Mouse (Mus musculus) neural tube, embryonic 12.5 days (tissue): ENCODE measurements around the gene Sft2d2. TPM values are rescaled to one million over a fixed set of nuclear protein-coding genes. Genes with fewer than 3 reads are reported as not detected.

Experiments used
- ATAC-seq: fragments of 200-750 bp; cut with Nextera tagmentation; 2 replicates; pipeline ENCODE4 v1.8.0; 2017; ENCODE audit warnings: low read depth, mild to moderate bottlenecking, moderate TSS enrichment, moderate library complexity; ENCODE audit not compliant: low FRiP score
- H3K27ac ChIP-seq: fragments of 300-500 bp; sonication (generic); 2 replicates; pipeline ENCODE4 v1.5.1; 2016
- H3K27me3 ChIP-seq: fragments of 300-500 bp; sonication (generic); replicated peaks from 2 replicates; pipeline ENCODE4 v1.6.1; 2016; ENCODE audit warnings: mild to moderate bottlenecking
- H3K36me3 ChIP-seq: fragments of 300-500 bp; sonication (generic); 2 replicates; pipeline ENCODE4 v1.6.1; 2016; ENCODE audit warnings: mild to moderate bottlenecking
- H3K4me1 ChIP-seq: fragments of 300-500 bp; sonication (generic); 2 replicates; pipeline ENCODE4 v1.6.1; 2016
- H3K4me2 ChIP-seq: fragments of 300-500 bp; sonication (generic); replicated peaks from 2 replicates; pipeline ENCODE4 v1.6.1; 2016; ENCODE audit warnings: mild to moderate bottlenecking
- H3K4me3 ChIP-seq: fragments of 300-500 bp; sonication (generic); 2 replicates; pipeline ENCODE4 v1.5.1; 2016
- H3K9ac ChIP-seq: fragments of 300-500 bp; sonication (generic); 2 replicates; pipeline ENCODE4 v1.6.1; 2016; ENCODE audit warnings: mild to moderate bottlenecking
- H3K9me3 ChIP-seq: fragments of 300-500 bp; sonication (generic); 2 replicates; pipeline ENCODE4 v1.6.1; 2016; ENCODE audit warnings: mild to moderate bottlenecking
- WGBS: fragments of 180-500 bp; shearing (Covaris S2); methylation state at CpG from one replicate; pipeline ENCODE4 v1.1.7; 2016; 5-methylcytosine and 5-hydroxymethylcytosine counted together
- polyA plus RNA-seq: library from polyadenylated mRNA; unstranded; fragments of >200 nt; fragmentation: Nextera tagmentation; extraction: Ambion mirVana; gene quantifications from 2 replicates; pipeline ENCODE4 v1.2.1, GENCODE M21; 2016

The Sft2d2 gene
- polyA plus RNA-seq, 1 experiment from 2014 or later = 8.7 TPM

DNA sequence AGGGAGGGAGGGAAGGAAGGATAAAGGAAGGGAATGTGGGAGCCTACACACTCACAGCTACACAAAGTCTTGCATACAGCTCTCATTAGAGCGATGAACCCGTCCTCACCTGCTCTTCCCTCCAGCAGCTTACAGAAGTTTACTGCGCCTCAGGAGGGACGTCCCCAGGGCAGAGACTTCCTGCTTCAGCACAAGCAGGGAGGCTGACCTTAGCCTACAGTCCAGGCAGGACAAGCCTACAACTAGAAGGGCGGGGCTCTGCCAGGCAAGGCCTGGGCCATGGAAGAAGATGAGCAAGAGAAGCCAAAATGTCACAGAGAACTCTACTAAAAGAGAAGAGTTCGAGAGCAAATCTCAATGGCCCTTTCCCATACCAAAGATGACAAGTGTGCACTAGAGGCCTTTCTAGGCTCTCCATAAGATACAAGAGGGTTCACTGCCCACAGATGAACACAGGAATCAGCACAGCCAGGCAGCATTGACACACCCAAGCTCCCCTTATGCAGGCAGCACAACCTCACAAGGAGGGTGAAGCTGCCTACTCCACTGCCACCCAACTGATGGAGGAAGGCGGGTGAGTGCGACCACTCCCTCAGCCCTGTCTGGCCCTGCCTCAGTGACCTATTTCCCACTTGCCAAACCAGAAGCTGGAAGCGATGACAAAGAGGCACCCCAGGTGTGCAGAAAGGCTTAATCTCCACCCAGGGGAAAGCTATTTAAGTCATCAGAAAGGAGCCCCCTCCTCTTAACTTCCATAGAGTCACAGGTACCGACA lies 5.2 kb downstream of the Sft2d2 start:
- no peak overlapping the region for H3K4me2 ChIP-seq
- H3K9ac ChIP-seq = no peak overlapping the region
- H3K4me3 ChIP-seq = no peak overlapping the region
- 0 out of 2 replicates have a peak, but pooled peaks cover 1% of the 10 kb centered on the region for H3K27me3 ChIP-seq
- no peak overlapping the region for H3K27ac ChIP-seq
- peaks cover 3% of the 10 kb centered on the region; the same call in 1 of the 2 replicates for H3K4me1 ChIP-seq
- no peaks in the 10 kb centered on the region for H3K36me3 ChIP-seq
- ATAC-seq = no peak
- 79% methylated on average over 10 of the region's 10 CpGs for WGBS
- no peaks in the 10 kb centered on the region for H3K9me3 ChIP-seq

DNA sequence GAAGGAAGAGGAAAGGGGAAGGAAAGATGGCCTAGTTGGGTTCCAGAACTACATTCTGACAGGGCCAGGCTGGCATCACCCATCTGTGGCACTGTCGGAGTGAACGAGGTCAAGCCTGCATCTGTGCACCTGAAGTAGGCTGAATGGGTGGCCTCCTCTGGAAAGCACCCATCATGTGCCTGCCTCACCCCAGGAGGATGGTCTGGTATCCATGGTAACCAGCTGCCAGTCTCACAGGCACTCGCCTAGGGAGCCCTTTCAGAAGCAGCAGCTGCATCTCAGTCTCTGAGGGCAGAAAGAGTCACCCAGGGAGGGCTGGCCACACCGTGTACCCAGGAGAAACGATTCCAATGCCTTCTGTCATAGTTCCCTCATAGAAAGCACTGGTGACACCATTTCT lies 6.9 kb downstream of the Sft2d2 start:
- 46% methylated on average over 5 of the region's 5 CpGs for WGBS
- ATAC-seq = 0 out of 2 replicates have a peak, but pooled peaks have one; percentile 27
- no peaks in the 10 kb centered on the region for H3K27me3 ChIP-seq

DNA sequence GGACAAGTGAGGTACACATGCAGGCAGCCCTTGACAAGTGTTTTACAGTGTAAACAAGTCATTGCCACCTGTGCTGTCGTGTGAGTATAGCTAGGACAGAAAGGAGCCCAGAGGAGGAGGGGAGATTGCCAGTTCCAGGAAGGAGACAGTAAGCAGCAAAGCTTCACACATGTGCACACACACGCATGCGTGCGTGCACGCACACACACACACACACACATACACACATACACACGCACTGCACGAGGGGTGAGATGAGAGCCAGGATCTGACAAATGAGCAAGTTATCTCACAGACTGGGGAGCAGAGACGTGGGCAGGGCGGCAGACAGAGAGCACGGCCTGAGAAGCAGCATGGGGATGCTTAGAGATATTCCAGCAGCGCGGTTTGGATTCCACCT lies 7.7 kb downstream of the Sft2d2 start:
- no peak for ATAC-seq
- Histone ChIP-seq H3K4me3 (no peak overlapping the region), H3K4me2 (no peak overlapping the region), H3K36me3 (no peaks in the 10 kb centered on the region), H3K4me1 (no peaks in the 10 kb centered on the region; the same call in 1 of the 2 replicates), H3K9me3 (no peaks in the 10 kb centered on the region), H3K27ac (no peak overlapping the region), H3K9ac (no peak overlapping the region), H3K27me3 (no peaks in the 10 kb centered on the region)
- 85% methylated on average over 12 of the region's 12 CpGs for WGBS

More for the DNA sequence above, 6.9 kb downstream of the Sft2d2 start:
- Histone ChIP-seq H3K4me1 (no peaks in the 10 kb centered on the region; the same call in 1 of the 2 replicates), H3K9me3 (no peaks in the 10 kb centered on the region), H3K36me3 (no peaks in the 10 kb centered on the region), H3K4me3 (no peak overlapping the region), H3K4me2 (no peak overlapping the region), H3K27ac (no peak overlapping the region), H3K9ac (no peak overlapping the region)

DNA sequence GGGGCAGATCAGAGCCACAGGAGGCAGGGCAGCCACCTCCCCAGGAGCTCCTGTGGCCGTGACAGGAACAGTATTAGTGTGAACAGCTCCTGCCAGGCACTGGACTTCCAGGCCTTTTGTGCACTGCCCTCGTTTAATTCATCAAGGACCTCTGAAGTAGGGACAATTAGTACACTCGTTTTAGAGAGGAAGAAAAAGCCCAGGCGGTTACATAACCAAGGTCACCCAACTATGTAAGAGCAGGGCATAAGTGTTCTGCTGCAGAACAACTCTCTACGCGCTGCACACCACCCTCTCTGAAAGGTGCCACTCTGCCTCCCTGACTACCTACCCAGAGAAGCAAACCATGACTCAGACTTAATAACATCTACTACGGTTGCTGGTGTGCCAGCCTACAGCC lies 9.1 kb downstream of the Sft2d2 start:
- Histone ChIP-seq H3K36me3 (no peaks in the 10 kb centered on the region), H3K27ac (no peak overlapping the region), H3K4me1 (no peaks in the 10 kb centered on the region; the same call in 1 of the 2 replicates), H3K9me3 (no peaks in the 10 kb centered on the region), H3K4me2 (no peak overlapping the region), H3K4me3 (no peak overlapping the region), H3K9ac (no peak overlapping the region), H3K27me3 (no peaks in the 10 kb centered on the region)
- 69% methylated on average over 7 of the region's 7 CpGs for WGBS
- no peak for ATAC-seq

DNA sequence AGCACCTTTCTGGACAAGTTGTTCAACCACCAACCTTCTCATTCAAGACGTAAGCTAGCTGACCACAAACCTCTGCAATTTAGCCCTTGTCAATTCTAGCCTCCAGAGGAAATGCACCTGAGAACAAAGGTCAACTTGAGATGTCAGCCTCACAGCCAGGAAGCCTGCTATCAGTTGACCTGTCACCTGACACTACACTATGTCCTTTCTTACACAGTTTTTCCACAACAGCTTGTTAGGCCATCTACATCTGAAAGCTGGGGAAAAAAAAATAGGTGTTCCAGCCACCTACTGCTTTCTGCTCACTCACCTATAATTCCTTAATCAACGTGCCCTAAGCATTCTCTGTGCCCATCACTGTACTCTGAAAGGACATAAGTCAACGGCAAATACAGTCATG lies 10.1 kb downstream of the Sft2d2 start:
- no peak for ATAC-seq

DNA sequence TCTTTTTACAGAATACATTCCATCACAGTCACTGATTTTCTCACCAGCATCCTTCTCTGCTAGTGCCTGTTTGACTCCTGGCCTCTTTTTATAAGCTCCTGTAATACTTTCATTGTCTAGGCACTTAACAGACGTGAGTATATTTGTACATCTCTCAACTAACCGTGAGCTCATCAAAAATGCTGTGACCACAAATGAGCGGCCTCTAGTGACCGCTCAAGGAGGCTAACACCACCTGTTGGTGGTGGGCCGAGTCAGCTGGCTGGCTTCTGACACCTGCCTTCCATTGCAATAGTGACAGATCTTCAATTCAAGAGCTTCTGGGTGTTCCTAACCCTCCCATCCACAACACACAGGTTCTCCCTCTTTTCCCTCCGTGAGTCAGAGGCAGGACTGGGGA lies 10.8 kb downstream of the Sft2d2 start:
- Histone ChIP-seq H3K4me3 (no peak overlapping the region), H3K9me3 (no peaks in the 10 kb centered on the region), H3K4me1 (no peaks in the 10 kb centered on the region; the same call in 1 of the 2 replicates), H3K27me3 (no peaks in the 10 kb centered on the region), H3K36me3 (no peaks in the 10 kb centered on the region), H3K9ac (no peak overlapping the region), H3K4me2 (no peak overlapping the region), H3K27ac (no peak overlapping the region)
- no peak for ATAC-seq
- 85% methylated on average over 6 of the region's 6 CpGs for WGBS

More for the DNA sequence above, 10.1 kb downstream of the Sft2d2 start:
- Histone ChIP-seq H3K9me3 (no peaks in the 10 kb centered on the region), H3K4me3 (no peak overlapping the region), H3K4me2 (no peak overlapping the region), H3K27ac (no peak overlapping the region), H3K9ac (no peak overlapping the region), H3K4me1 (no peaks in the 10 kb centered on the region; the same call in 1 of the 2 replicates), H3K27me3 (no peaks in the 10 kb centered on the region), H3K36me3 (no peaks in the 10 kb centered on the region)
- WGBS = 88% methylated on average over 3 of the region's 3 CpGs

DNA sequence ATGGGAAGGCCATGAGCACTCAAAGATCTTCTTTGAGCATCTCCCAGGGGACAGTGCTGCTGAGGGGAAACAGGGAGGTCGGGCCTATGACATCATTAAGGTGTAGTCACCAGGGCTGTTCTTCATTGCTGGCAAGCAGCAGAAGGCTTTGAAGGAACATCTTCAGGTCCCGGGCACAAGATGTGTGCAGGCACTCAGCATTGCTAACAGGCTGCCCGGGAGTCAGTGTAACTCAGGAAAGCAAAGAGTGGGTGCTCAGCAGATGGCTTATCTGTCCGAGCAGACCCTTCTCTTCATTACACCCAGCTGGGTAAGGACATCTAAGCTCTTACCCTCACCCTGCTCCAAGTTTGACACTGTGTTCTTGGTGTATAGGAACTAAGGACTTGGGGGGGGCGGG lies 14.9 kb downstream of the Sft2d2 start:
- Histone ChIP-seq H3K9ac (no peak overlapping the region), H3K36me3 (no peaks in the 10 kb centered on the region), H3K4me2 (no peak overlapping the region), H3K27ac (no peak overlapping the region), H3K9me3 (no peaks in the 10 kb centered on the region), H3K27me3 (no peaks in the 10 kb centered on the region), H3K4me1 (no peaks in the 10 kb centered on the region), H3K4me3 (no peak overlapping the region)
- no peak for ATAC-seq
- 83% methylated on average over 5 of the region's 5 CpGs for WGBS

DNA sequence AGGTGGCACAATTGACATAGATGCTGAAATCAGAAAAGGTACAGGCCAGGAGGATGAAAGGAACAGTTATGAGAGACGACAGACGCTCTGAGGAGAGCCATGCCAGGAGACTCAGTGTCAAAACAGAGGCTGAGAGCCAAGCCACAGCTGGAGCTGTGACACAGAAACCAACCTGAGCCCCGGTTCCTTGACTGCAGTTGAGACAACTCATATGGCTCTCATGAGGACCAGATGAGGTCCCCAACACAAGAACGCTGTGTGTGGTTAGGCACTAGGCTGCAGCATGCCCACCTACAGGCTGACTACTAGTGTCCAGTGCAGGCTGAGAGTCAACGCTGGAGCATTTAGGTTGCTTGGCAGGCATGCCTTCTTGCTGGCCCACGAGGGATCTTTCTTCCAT lies 16.2 kb downstream of the Sft2d2 start:
- H3K4me1 ChIP-seq = no peaks in the 10 kb centered on the region
- no peaks in the 10 kb centered on the region for H3K27me3 ChIP-seq
- H3K9me3 ChIP-seq = no peaks in the 10 kb centered on the region
- H3K4me2 ChIP-seq = no peak overlapping the region
- no peaks in the 10 kb centered on the region for H3K36me3 ChIP-seq
- no peak for ATAC-seq
- no peak overlapping the region for H3K27ac ChIP-seq
- 91% methylated on average over 6 of the region's 6 CpGs for WGBS
- H3K9ac ChIP-seq = no peak overlapping the region
- no peak overlapping the region for H3K4me3 ChIP-seq

DNA sequence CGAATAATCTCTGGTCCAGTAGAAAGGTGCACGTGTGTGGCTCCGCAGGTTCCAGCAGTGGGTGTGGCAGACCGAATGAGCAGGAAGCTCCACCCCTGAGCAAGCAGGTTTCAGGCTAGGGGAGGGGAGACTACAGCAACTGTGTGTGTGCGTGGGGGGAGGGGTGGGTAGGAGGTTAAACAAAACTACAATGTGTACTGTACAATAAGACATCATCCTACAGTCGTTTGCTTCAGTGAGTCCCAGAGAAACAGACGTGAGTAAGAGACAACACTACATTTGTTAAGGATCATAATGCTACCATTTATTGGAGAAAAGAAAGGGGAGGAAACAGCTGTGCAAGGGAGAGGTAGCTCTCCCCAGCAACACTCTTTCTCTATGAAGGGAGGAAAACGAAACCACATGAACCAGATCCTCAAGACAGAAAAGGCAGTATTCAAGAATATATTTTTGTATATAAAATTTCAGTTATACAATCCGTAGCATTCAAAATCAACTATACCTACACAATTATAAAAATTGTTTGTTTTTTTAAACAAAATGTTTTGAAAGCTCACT lies 20.1 kb downstream of the Sft2d2 start:
- no peaks in the 10 kb centered on the region for H3K36me3 ChIP-seq
- no peaks in the 10 kb centered on the region for H3K4me1 ChIP-seq
- ATAC-seq = no peak
- H3K9ac ChIP-seq = no peak overlapping the region
- H3K4me2 ChIP-seq = no peak overlapping the region
- no peak overlapping the region for H3K27ac ChIP-seq
- H3K4me3 ChIP-seq = no peak overlapping the region
- WGBS = 72% methylated on average over 9 of the region's 9 CpGs
- no peaks in the 10 kb centered on the region for H3K9me3 ChIP-seq
- no peaks in the 10 kb centered on the region for H3K27me3 ChIP-seq

DNA sequence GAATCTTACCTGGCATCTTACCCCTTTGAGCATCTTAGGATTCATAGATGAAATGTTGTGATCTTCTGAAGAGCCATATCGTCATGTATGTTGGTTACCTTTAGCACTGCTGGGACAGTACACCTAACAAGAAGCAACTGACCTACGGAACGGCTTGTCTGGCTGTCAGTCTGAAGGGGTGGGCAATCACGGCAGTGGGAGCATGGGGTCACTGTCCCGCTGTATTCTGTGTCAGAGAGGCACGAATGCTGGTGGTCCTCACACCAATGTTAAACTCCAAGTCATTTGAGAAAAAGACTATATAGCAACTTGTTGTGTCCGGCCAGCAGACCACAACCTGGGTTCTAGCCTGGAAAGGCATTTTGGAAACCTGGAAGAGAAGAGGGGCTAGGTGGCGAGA lies 23.0 kb downstream of the Sft2d2 start:
- H3K4me3 ChIP-seq = no peak overlapping the region
- H3K9me3 ChIP-seq = no peaks in the 10 kb centered on the region
- no peaks in the 10 kb centered on the region for H3K4me1 ChIP-seq
- no peak overlapping the region for H3K27ac ChIP-seq
- no peak overlapping the region for H3K4me2 ChIP-seq
- no peak overlapping the region for H3K9ac ChIP-seq
- 82% methylated on average over 8 of the region's 8 CpGs for WGBS
- no peak for ATAC-seq
- no peaks in the 10 kb centered on the region for H3K27me3 ChIP-seq
- H3K36me3 ChIP-seq = no peaks in the 10 kb centered on the region

DNA sequence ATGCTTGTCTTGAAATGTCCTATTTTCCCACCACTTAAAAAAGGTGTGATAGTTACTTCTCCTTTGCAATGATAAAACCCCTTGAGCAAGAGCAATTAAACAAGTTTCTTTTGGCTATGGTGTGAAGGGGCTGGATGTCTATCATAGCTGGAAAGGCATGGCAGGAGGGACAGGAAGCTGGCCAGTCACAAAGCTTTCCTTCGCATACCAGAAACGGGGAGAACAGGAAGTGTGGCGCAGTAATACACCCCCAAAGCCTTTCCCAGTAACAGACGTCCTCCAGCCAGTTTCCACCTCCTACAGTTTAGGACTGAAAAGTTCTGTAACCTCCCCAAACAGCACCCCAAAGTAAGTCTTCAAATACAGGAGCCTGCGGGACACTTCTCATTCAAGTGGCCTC lies 24.1 kb downstream of the Sft2d2 start:
- H3K9ac ChIP-seq = no peak overlapping the region
- H3K4me3 ChIP-seq = no peak overlapping the region
- ATAC-seq = no peak
- no peak overlapping the region for H3K27ac ChIP-seq
- no peak overlapping the region for H3K4me2 ChIP-seq
- H3K4me1 ChIP-seq = no peaks in the 10 kb centered on the region
- 61% methylated on average over 5 of the region's 5 CpGs for WGBS
- H3K9me3 ChIP-seq = no peaks in the 10 kb centered on the region
- no peaks in the 10 kb centered on the region for H3K27me3 ChIP-seq
- H3K36me3 ChIP-seq = no peaks in the 10 kb centered on the region

DNA sequence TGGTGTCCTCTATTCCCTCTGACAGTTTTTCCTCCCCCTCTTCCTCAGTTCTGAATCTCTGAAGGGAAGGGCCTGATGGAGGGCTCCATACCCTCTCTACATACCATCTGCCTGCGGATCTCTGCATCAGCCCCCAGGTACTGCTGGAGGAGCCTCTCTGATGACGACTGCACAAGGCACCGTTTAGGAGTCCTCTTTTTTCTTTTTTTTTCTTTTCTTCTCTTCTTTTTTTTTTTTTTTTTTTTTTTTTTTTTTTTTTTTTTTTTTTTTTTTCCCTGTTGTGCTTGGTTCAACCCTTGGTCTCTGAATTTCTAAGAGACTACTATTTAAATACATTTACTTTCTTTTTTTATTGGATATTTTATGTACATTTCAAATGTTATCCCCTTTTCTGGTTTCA lies 24.8 kb downstream of the Sft2d2 start:
- 81% methylated on average over 3 of the region's 3 CpGs for WGBS

DNA sequence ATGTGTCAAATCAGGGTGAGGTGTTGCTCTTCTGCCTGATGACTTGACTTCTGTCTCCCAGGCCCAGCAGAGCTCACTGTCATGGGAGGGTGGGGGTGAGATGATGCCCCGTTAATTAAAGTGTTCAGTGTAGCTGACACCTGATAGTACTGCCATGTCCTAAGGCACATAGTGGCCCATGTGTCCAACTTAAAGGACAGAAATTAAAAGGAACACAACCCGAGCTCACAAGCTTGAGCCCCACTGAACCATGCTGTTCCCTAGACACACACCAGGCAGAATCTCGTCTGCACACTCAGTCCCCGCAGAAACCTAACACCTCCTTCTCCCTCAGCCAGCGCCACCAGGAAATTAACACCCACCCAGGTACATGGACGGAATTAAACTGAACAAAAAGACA lies 29.3 kb downstream of the Sft2d2 start:
- H3K9me3 ChIP-seq = no peaks in the 10 kb centered on the region
- no peaks in the 10 kb centered on the region for H3K27me3 ChIP-seq
- no peak for ATAC-seq
- WGBS = 90% methylated on average over 6 of the region's 6 CpGs
- no peaks in the 10 kb centered on the region for H3K36me3 ChIP-seq
- no peak overlapping the region for H3K9ac ChIP-seq
- H3K4me1 ChIP-seq = no peaks in the 10 kb centered on the region
- H3K4me3 ChIP-seq = no peak overlapping the region
- no peak overlapping the region for H3K27ac ChIP-seq
- H3K4me2 ChIP-seq = no peak overlapping the region

More for the DNA sequence above, 24.8 kb downstream of the Sft2d2 start:
- Histone ChIP-seq H3K9me3 (no peaks in the 10 kb centered on the region), H3K4me2 (no peak overlapping the region), H3K4me1 (no peaks in the 10 kb centered on the region), H3K36me3 (no peaks in the 10 kb centered on the region), H3K27me3 (no peaks in the 10 kb centered on the region), H3K27ac (no peak overlapping the region), H3K4me3 (no peak overlapping the region), H3K9ac (no peak overlapping the region)
- no peak for ATAC-seq
